Mouse (Mus musculus) frontal cortex, postnatal 25 days (tissue): ENCODE measurements around the gene Mansc4.

Source experiments
- DNase-seq, 2 experiments: peaks; one replicate each; pipeline ENCODE4 v3.0.0; 2022; ENCODE audit warnings: low spot score in 2 of 2

Gene Mansc4

DNA sequence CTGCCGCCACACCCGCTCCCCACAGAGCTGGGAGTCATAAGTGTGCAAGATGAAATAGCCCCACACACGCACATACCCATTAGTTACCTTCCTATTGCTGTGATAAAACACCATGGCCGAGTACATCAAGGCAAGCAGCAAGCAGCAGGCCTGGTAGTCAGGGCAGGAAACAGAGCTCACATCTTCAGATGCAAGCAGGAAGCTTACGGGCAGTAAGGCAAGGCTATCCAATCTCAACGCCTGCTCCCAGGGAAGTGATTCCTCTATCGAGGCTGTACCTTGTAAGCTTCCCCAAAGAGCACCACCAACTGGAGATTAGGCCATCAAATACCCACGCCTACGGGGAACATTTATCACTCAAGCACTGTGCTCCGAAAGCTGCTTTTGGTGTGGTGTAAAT lies 6.9 kb downstream of the Mansc4 start:
- no peak for DNase-seq

DNA sequence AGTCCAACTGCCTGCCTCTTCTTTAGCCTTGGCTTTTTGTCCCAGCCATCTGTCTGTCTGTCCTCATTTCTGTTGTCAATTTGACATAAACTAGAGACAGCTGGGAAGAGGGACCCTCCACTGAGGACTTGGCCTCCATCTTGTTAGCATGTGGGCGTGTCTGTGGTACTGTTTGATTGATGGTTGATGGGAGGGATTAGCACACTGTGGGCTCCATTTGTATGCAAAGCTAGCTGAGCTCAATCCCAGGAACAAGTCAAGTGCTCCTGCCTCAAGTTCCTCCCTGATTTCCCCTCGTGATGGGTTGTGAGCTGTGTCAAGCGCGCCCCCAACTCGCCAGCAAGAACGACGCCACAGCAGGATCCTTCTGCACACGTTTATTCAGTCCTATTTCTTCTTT lies 10.0 kb downstream of the Mansc4 start:
- DNase-seq, result no peak

DNA sequence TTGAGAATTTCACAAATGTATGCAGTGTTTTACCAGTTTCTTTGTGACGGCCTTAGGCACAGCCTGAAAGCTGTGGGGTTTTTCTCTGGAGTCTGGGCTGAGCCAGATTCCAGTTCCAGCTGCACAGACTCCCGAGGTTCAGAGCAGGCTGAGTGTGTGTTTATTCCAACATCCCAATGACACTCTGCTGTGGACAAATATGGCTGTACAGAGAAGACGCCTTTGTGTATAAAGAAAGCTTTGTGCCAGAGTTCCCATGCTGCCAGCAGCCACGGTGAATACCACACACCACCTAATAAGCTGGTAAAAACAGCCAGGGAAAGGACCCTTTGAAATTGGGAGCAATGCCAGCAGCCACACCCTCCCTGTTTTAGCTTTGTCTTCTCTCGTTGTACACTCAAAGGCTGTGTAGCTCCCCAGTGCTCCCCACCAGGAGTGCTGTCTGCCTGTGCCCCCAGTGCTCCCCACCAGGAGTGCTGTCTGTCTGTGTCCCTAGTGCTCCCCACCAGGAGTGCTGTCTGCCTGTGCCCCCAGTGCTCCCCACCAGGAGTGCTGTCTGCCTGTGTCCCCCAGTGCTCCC lies 10.9 kb downstream of the Mansc4 start:
- DNase-seq, result no peak

DNA sequence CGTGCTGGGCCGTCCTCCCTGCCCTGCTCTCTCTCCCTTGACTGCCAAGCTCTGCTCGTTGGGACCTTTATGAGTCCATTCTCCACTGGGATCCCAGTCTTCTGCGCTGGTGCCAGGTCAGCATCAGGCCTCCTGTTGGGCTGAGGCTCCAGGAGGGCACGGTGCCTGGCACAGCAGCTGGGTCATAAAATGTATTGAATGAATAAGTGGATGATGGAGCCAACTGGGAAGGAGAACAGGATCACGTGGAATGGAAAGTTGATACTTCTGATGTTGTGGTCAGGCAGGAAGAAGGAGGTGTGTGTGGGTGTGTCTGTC lies 21.9 kb downstream of the Mansc4 start:
- DNase-seq, result no peak

DNA sequence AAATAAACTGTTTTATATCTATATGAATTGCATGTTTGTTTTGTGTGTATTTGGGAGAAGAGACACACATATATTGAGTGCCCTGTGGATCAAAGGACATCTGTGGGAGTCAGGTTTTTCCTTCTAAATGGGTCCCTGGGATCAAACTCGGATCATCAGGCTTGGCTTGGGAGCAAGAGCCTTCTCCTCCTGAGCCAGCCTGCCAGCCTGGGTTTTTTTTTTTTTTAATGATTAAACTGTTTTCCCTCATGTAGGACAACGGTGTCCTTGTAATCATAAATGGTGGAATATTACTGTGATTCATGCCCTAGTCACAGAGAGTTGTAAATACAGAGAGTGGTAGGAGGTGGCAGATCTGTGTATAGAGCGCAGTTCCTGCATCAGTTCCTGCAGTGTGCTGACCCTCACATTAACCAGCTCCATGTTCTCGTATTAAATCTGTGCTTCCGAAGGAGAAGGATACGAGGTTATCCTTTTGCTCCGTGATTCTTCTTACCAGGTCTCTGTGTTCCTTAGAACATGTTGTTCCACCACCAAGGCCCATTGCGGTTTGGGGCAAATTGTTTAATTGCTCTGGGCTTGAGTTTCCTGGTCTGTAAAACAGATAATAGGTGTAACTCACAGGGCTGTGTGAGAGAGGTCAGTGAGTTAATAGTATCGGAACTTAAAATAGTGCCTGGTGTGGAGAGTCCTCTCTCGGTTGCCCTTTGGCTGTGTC lies 22.4 kb downstream of the Mansc4 start:
- no peak for DNase-seq

DNA sequence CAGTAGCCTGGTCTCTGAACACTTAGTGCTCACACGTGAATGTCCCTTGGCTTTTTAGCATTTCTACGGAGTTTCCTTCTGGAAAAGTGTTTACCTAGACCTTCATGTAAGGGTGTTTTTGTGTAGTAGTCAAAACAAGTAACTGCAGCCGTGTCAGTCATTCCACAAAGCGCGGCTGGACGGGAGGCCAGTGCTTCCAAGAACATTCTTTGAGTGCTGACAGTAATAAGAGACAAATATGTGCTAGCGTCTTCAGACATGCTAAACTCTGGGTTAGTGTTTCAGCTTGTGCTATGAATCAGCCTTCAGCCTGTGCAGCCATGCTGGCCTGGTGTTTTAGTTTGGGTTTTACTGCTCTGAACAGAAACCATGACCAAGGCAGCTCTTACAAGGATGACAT lies 24.1 kb downstream of the Mansc4 start:
- DNase-seq, result no peak

DNA sequence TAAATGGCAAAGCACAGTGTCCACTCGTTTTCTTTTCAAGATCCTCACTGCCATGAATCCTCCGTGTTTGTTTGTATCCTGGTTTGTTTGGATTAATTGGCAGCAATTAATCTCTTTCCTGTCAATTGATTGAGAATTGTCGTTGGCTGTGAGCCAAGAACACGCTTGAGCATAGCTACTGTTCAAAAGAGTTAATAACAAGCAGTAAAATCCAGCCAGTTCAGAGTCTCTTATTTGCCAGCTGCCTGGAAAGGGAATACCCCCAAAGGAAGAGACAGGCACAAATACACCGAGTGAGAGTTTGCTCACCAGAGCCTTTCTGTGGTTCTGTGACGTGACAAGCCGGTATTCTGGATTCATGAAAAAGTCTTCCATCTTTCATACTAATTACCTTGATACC lies 24.8 kb downstream of the Mansc4 start:
- DNase-seq, result no peak

DNA sequence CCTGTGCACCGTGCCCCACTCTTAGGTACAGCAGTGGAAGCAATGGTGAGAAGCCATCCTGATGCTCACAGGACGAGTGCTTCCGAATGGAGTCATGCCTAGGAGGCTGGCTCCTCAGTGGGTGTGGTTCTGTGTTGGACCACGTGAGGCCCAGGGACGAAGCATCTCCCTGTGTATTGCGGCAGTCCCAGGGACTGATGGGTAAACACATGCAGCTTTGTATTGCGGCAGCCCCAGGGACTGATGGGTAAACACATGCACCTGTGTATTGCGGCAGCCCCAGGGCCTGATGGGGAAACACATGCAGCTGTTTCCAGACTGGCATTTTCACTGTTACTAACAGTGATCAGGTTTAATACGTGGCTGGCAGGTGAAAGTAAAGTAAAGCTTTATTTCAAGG lies 25.2 kb downstream of the Mansc4 start:
- DNase-seq, result no peak

DNA sequence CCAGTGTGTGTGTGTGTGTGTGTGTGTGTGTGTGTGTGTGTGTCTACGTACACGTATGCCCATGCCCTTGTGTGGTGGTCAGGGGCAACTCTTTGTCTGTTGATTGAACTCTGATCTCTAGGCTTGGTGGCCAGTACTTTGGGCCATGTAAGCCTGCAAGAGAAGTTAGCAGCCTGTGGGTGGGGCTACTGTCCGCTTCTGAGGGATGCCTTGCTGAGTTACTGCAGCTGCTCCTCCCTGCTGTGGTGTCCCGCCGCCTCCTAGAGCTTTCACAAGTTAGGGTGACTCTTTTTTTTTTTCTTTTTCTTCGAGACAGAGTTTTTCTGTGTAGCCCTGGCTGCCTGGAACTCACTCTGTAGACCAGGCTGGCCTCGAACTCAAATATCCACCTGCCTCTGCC lies 27.5 kb downstream of the Mansc4 start:
- DNase-seq, result no peak

DNA sequence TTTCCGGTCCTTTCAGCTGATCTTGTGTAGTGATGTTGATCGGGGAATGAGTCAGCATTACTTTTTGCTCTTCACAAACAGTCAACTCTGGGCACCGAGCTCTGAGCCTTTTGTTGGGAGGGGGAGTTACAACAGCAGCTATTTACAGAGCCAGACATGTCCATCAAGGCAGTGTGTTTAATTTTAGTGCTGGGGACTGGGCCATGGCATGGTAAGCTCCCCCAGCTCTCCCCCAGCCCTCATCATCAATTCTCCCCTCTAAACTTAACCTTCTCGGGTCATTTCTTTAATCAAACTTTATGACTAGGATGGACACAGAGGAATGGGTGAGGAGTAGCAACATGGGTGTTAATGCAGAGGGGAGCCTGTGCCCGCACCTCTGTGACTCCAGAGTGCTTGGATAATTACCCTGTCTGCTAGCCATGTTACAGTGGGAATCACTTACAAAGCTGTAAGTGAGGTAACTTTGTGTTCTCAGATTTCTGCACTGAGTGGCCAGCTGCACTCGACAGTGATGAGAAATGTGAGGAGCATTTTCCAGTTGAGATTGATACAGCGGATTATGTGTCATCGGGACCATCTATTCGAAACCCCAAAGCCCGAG lies 31.4 kb downstream of the Mansc4 start:
- DNase-seq, result no peak

DNA sequence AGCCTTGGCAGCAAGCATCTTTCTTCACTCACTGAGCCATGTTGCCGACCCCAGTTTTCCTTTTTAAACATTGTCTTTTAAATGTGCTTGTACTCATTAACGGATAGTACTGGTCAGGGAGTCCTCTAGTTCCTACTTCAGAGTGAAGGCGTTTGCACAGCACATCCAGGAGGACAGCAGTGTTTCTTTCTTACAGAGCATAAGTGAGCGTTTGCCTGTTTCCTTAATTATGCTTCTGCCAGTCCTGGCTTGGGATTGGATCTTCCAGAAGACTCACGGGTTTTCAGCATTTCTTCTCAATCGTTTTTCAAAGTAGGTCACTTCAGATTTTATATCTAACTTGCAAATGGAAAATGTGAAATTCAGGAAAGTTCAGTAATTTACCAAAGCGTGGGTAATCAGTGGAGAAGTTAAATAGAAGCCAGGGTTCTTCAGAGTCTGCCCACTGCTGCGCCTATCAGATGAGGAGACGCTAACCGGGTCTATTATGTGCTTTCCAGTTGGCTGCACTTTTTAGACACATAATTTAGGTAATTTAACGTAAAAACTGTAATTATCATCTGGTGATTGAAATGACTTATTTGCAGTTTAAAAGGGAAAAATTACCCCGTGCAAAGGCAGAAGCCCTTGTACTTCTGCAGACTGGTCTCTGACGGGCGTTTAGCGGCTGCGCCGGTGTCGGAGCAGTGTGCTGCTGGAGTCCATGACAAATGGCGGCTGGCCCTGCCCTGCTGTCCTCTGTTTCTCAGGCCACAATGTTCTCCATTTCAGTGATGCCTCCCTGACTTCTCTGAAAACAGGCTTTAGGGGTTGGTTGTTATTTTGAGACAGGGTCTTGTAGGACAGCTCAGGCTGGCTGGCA lies 32.8 kb downstream of the Mansc4 start:
- no peak for DNase-seq

DNA sequence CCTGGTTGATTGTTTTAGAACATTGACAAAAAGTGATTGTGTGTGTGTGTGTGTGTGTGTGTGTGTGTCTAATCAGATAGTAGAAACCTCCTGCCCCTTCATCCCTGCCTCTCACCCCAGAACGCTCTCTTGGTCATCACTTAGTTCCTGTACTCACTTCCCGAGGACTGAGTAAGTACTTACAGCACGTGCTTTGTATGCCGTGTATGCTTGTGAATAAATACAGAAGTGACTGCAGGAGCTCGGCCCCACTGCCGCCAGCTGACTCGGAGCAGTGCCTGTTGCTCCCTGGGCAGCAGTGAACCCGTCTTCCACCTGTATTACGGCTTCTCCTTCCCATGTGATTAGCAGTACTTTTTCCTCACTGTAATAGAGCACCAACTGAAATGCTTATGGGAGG lies 34.4 kb downstream of the Mansc4 start:
- DNase-seq, result no peak

DNA sequence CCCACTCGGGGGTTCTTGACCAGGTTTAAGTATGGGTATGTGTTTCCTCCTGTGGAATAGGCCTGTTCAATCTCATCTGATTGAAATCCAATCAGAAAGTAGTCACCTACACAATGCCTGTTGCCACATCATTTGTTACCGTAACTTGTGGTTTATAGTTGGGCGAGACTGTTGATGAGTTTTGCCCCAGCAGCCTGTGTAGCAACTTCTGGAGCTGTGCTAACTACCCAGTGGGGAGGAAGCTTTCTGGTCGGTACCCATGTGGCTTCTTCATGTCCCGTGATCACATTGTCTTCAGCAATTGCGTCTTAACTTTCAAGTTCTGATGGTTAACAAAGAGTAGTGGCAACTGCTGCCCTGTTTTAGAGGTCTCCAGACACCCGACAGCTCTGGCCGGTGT lies 35.2 kb downstream of the Mansc4 start:
- DNase-seq, result no peak

DNA sequence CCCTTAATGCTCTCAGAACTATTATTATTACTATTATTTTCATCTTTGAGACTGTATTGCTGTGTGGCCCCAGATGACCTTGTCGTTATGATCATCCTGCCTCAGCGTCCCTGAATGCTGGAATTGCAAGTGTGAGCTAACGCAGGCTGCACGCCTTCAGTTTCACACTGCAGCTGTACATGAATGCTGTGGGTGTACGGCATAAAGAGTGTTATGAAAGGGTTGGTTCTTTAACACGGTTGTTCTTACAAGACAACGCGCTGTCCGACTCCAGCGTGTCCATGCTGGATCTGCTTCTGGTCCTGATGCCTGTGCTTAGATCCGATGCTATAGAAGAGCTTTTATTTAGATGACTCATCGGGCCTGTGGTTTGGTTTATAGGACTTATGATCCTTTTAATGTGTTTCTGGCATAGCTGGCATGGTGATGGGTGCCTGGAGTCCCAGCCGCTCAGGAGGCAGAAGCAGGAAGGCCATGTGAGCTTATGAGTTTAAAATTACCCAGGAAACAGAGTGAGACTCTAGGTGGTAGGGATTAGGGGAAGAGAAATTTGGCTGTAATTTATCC lies 37.5 kb downstream of the Mansc4 start:
- no peak for DNase-seq

DNA sequence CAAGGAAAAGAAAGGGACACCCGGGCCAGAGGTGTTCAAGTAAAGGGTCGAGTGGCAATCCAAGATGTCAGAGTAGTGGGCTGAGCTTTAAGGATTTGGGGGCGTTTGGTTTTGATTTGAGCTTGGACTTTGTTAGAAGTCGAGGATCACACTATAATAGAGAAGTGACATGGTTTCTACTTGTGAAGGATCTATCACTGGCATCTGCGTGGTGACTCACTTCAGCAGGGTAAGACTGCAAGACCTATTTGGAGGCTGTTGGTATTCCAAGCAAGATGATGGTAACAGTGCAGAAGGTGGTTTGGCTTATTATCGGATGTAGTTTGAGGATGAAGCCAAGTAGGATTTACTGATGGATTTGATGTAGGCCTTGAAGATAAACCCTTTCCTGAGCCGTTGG lies 43.2 kb downstream of the Mansc4 start:
- DNase-seq, result no peak

DNA sequence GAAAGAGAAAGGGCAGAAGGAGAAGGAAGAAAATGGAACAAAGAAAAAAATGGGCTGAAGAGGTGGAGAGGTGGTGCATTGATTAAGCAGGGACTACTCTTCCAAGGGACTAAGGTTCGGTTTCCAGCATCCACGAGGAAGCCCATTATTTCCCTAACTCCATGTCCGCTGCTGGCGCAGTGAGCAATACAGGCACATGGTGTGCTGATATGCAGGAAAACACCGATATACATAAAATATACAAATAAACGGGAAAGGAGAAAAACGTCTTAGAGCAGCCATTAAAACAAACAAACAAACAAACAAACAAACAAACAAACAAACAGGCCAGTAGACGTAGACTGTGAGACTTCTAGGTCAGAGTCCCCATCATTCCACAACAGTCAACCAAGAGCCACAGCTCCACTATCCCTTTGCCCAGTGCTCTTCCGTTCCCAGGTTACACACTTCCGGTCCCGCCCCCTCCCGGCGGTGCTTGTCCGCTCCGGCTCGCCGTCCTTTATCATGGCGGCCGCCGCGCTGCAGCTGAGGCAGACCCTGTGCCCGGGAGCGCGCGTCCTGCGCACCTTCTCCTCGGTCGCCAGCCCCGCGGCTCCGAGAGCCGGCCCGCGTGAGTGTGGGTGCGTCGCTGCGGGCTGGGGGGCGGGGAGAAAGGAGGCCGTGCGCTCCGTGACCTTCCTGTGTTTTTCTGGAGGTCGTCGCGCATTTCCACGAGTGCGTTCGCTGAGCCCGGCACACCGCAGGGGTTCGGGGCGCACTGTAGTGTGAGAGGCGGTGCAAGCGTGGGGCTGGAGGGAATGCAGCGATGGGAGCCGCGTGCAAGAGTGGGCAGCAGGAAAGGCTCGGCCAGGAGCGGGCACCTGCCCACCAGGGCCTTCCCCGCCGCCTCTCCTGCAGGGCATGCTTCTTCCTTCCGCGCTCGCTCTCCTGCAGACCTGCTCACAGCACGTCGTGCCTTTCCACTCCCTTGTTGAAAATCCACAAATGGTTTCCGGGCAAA lies 44.2 kb downstream of the Mansc4 start, which contains the start of gene Mrps35:
TSS of gene Mrps35 (plus strand) at position 474 of the 1,000 bp plus-strand sequence.
- peak; percentile 69 to 85 for DNase-seq

DNA sequence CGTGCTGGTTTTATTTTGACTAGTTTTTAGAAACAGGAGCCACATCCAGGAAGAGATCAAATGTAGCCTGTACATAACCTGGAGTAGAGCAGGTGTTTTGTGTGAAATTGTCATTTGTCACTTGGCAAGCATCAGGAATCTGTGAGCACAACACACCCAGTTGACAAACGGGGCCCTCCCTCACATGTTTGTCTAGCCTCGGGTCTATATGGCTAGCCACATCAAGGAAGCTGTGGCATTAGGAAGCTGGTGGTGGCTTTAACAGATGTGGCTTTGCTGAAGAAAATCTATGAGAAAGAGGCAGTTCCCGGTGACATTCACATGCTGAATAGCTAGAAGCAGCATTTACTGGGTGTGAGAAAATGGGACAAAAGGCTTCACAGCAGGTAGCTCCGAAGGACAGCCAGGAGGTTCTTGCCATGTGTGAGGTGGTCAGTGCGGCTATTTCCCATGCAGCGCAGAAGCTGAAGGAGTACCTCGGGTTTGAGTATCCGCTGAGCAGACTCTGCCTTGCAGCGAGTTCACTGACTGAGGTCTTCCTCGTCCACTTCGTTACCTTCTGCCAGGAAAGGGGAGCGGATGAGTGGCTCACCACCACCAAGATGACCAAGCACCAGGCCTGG lies 54.4 kb downstream of the Mansc4 start, which contains the start of gene Rep15:
TSS of gene Rep15 (plus strand) at position 282 of the 623 bp plus-strand sequence.
- no peak for DNase-seq

DNA sequence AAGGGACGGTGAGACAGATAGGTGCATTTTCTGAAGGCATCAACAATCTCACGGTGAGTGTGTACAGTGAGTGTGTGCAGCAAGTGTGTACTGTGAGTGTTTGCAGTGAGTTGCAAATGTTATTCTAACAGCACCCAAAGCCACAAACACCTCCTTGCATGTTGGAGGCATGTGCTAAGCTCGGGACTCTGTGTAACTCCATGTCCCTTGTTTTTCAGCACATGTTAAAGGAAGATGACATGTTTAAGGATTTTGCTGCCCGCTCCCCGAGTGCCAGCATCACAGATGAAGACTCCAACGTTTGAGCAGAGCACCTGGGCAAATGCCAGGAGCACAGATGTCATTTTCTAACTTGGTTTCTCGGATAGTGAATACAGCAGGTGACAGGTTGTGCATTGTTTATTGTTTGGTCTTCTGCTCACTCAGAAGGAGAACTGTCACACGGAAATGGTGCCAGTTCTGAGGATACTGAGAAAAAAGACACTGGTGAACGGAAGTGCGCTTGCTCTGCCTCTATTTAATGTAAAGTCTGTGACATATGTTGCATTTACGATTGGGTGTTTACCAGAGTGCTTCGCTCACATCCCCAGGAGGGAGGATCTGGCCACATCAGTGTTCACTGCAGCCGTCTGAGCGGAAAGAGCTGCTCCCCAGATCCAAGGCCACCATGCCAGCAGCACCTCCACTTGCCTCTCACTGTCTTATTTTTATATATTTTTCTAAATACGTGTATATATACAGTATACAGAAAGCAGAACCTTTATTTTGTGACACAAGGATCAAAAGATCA lies 56.5 kb downstream of the Mansc4 start:
- no peak for DNase-seq

DNA sequence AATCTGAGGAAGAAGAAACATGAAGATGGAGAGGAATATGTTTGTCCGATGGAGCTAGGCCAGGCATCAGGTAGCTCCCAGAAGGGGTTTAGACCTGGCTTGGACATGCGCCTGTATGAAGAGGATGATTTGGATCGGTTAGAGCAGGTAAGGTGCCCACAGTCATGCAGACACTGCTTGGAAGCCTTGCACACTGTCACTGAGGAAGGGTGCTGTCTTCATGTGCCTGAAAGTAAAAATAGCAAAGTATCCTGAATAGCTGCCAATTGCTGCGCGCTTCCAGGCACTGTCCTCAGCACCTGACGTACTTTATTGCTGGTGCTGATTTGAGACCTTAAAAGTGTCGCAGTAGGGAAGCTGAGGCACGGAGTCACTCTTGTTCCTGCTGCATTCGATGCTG lies 57.2 kb downstream of the Mansc4 start:
- DNase-seq, result no peak

DNA sequence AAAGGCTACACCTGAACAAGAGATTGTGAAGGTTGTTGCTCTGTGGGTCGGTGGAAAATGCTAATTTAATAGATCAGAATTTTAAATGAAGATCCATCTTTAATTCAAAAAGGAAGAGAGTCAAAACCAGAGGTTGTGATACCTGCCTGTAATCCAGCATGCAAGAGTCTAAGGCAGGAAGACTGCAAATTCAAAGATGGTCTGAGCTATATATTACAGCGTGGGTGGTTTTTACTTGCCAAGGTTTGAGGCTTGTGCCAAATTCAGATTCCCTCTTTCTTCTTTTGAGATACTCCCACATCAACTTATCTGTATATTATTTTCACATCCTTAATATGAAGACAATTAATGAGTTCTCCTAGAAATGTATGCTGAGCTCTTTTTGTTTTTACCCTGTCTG lies 58.4 kb downstream of the Mansc4 start:
- DNase-seq, result no peak
